Mouse (Mus musculus) myocyte (in vitro differentiated cells): ENCODE results near the gene Stx4a.

Source experiments
- E2F4 ChIP-seq: IDR thresholded peaks from one replicate; pipeline ENCODE4 v1.6.1; 2011; ENCODE audit warnings: mild to moderate bottlenecking, control low read depth, moderate library complexity; ENCODE audit not compliant: insufficient read depth
- POLR2A ChIP-seq: IDR thresholded peaks from one replicate; pipeline ENCODE4 v1.6.1; 2011; ENCODE audit warnings: low read depth, mild to moderate bottlenecking, control low read depth, moderate library complexity; ENCODE audit not compliant: insufficient read length

- no peak for TF ChIP-seq POLR2A
- TF ChIP-seq E2F4, result no peak
Observed at GRCm38 (mm10) chr7:127824176-127824871, at the start of gene Stx4a, which contains the start of gene Stx1b.
